Mouse (Mus musculus) mammary gland, adult 2 months (tissue): Measurements from ENCODE around the gene Raly. TPM values are rescaled to one million over a fixed set of nuclear protein-coding genes. Genes with fewer than 3 reads are reported as not detected.

Experiments
- polyA plus RNA-seq: library from polyadenylated mRNA; depleted of rRNA; stranded (reverse); fragments of >200 nt; gene quantifications from 2 replicates; pipeline ENCODE4 v1.2.3, GENCODE M21; 2012; ENCODE audit warnings: low replicate concordance; rRNA removed

Gene Raly
- 137 and 220 TPM in 2 replicates for polyA plus RNA-seq

GRCm38 (mm10) chr2:154790656-154791483 is at the start of gene Raly, which contains the start of gene a:
TSS of gene Raly (plus strand) at chr2:154791096.
TSS of gene a (plus strand) at chr2:154791402.

GRCm38 (mm10) chr2:154769930-154770329 is 21.0 kb upstream of the Raly start, which contains the start of gene Gm14214:
TSS of gene Gm14214 (minus strand) at chr2:154770030.

GRCm38 (mm10) chr2:154892201-154893044 is 101.5 kb downstream of the Raly start, which contains the start of gene Eif2s2:
TSS of gene Eif2s2 (minus strand) at chr2:154892935.

Other genes starting within 250 kb of the Raly start
- gene 1700003F12Rik, start 244.0 kb upstream of the Raly start, polyA plus RNA-seq, result 0.45 and 2.6 TPM in 2 replicates
- 0.14 TPM in 1 of 2 replicates, not detected in the other for gene Actl10, start 239.3 kb upstream of the Raly start, polyA plus RNA-seq
- gene Necab3, start 232.2 kb upstream of the Raly start, polyA plus RNA-seq, result 4.3 and 5.1 TPM in 2 replicates
- gene E2f1, start 221.2 kb upstream of the Raly start, polyA plus RNA-seq, result 5.8 and 8.5 TPM in 2 replicates
- 72.3 and 84.3 TPM in 2 replicates for gene Pxmp4, start 187.4 kb upstream of the Raly start, polyA plus RNA-seq
- 6.2 and 7.6 TPM in 2 replicates for gene Zfp341, start 177.8 kb upstream of the Raly start, polyA plus RNA-seq
- 1.5 and 2.1 TPM in 2 replicates for gene 4930519P11Rik, start 177.7 kb upstream of the Raly start, polyA plus RNA-seq
- gene Chmp4b, start 139.4 kb upstream of the Raly start, polyA plus RNA-seq, result 63.7 and 64.4 TPM in 2 replicates
- gene Gm14214, start 21.1 kb upstream of the Raly start, polyA plus RNA-seq, result not detected in 2 replicates
- 0.60 TPM in 1 of 2 replicates, not detected in the other for gene a, start 306 bp downstream of the Raly start, polyA plus RNA-seq
- gene Eif2s2, start 101.8 kb downstream of the Raly start, polyA plus RNA-seq, result 4.4 and 15.5 TPM in 2 replicates
- not detected in 2 replicates for gene Gm14226, start 227.2 kb downstream of the Raly start, polyA plus RNA-seq